Mouse (Mus musculus) kidney, adult 10 weeks (tissue): ENCODE measurements around the gene Naxe. TPM values are rescaled to one million over a fixed set of nuclear protein-coding genes. Genes with fewer than 3 reads are reported as not detected.

Experiments used
- polyA plus RNA-seq: library from polyadenylated mRNA; stranded (reverse); fragments of 350-450 nt; fragmentation: Illumina TruSeq; extraction: RNeasy Lipid Tissue Mini Kit (QIAGEN cat#74804); gene quantifications from one replicate; pipeline ENCODE4 v1.2.3, GENCODE M21; 2014; ENCODE audit warnings: low read depth, low replicate concordance

Gene Naxe
- 26.2 TPM for polyA plus RNA-seq

DNA sequence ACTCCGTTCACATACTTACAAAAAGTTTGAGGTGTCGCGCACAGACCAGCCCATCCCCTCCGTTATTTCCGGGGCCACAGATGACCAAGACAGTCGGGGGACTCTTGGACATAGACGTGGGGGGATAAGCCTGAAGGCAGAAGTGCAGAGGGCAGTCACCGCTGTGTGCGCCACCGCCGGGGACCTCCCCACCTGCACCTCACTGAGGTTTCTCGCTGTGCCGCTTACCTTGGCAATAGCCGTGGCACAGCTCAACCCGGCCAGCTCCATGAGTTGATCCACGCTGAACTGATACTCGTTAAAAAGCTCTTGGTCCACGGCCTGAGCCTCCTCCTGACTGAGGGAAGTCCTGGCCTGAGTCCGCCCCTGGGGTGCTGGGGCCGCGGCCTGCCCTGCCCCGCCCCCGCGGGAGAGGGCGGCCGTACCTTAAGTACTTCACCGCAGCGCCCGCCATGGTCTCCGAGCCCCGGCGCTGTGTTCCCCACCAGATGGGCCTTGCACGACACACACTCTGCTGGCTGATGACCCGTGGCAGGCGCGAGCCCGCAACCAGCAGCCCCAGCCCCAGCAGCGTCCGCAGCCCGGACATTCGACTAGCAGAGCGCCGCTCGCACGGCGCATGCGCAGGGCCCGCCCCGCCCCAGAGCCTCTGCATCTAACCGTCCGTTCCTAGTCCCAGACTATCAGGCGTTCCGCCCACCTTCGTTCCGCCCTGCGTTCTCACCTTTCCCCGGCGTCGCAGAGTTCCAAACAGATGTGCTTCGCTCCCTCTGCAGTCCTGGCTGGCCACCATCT, at the start of gene Naxe:
Gene Naxe (minus strand): TSS at position 594 of the 795 bp plus-strand sequence.

DNA sequence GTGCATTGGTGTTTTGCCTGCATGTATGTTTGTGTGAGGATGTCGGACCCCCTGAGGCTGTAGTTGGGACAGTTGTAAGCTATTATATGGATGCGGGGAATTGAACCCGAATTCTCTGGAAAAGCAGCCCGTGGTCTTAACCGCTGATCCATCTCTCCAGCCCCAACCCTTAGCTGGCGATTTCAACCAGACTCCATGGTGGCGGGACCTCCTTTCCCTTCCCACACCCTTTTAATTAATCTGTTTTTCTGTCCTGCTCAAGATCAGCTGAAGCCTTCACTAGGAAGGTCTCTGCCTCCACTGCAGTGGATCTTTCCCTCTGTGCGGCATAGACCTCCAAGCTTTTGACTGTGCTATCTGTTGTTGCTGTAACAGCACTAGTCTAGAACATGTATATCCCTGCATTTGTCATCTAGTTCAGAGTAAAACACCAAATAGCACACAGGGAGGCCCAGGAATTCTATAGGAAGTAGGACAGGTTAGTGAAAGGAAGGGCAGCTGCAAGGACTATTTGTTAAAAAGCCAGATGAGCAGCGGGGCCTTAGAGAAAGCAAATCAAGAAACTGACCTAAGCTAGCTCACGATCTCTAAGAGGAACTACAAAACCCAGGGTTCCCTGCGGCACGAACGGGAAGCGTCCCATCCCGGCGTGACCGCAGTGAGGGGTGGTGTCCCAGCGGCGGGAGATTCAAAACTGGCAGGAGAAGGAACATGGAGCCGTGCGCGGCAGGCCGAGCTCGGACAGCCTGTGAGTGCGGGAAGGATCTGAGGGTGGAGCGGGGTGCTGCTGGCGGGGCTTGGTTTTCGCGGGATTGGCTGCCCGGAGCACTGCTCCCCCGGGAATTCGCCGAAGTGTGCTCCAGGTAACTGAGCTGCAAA, 23.3 kb upstream of the Naxe start, which contains the start of gene Iqgap3:
Gene Iqgap3 (plus strand): TSS at position 627 of the 879 bp plus-strand sequence.

DNA sequence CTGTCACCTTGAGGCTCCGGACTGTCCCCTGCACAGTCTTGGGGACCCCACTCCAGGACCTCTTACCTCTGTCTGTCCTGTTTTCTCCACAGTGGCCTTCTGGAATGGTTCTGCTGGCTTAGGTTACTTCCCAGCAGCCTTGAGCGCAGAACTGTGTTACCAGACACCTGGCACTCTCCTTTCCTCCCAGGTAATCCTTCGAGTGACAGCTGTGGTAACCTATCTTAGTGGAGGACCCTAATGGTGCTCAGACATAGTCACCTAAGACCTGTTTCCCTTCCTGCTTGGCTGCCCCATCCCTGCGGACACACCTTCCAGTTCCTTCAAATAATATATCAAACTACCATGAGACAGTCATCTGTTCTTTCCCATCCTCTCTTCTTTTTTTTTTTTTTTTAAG, 19.9 kb upstream of the Naxe start, which contains the start of gene Ttc24:
Gene Ttc24 (minus strand): TSS at position 101 of the 400 bp plus-strand sequence.

DNA sequence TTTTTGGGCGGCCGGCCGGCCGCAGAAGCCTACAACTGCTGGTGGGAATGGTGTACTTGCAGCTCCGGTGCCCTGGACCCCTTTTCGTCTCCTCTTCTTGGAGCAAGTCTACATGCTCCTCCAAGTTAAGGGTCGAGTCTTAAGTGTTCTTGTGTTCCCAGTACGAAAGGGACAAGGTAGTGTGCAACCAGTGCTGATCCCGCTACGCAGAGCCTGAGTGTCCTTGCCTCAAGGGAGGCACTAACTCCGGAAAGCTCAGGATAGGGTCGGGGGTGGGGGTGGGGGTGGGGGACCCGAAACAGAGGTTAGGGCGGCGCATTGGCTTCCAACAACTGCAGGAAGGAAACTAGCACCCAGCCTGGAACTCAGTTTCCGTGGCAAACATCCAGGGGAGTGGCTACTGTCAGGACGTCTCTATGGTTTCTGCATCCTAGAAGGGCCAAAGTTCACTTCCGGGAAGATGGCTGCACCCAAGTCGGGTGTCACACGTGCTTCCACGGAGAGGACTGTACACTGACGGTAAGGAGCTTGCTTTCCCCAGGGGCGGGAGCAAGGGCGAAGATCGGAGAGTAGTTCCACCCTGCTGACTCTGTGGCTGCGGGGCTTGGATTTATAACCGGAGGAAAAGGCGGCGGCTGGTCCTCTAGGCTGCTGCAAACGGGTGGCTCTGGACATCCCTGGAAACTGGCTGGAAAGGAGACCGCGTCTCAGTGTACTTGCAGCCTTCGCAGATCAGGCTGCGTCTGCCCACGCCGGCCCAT, 15.5 kb downstream of the Naxe start, which contains the start of gene Gpatch4:
Gene Gpatch4 (plus strand): TSS at position 448 of the 761 bp plus-strand sequence.

DNA sequence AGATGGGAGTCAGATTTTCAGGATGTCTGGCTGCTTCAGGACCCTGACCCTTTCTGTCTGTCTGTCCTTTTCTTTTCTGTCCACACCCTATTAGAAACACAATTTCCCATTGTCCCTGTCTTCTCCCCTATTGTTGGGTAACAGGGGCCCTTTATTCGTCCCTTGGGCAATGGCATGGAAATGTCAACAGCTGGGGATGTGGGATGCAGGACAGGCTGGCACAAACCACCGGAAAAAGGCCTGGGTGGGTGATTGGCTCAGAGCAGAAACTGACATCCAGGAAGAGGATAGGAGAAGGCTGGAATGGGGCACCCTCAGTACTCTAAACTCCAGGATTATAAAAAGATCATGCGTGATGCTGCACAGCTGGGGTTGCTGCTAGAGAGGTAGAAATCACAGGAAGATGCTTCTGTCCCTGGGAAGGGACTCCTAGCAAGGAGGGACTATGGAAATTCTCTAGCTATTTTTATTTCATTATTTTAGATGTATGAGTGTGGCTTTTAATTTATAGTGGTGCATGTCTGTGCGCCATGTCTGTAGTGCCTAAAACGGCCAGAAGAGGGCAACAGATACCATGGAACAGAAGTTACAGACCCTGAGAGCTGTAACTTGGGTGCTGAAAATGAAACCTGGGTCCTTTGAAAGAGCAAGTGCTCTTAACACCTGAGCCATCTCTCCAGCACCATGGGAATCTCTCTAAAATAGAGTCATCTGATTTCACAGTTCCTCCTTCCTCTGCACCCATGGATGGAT, 30.7 kb downstream of the Naxe start, which contains the start of gene Hapln2:
Gene Hapln2 (minus strand): TSS at position 150 of the 753 bp plus-strand sequence.

Other genes with a start within 250 kb of the Naxe start
- gene Pear1, start 234.2 kb downstream of the Naxe start, polyA plus RNA-seq, result 0.89 TPM
- not detected for gene Sh2d2a, start 211.7 kb downstream of the Naxe start, polyA plus RNA-seq
- 3.1 TPM for gene Prcc, start 172.9 kb downstream of the Naxe start, polyA plus RNA-seq
- 129 TPM for gene Hdgf, start 152.2 kb downstream of the Naxe start, polyA plus RNA-seq
- gene Mrpl24, start 139.0 kb downstream of the Naxe start, polyA plus RNA-seq, result 80.9 TPM
- gene Isg20l2, start 128.2 kb downstream of the Naxe start, polyA plus RNA-seq, result 16.4 TPM
- gene Rrnad1, start 127.8 kb downstream of the Naxe start, polyA plus RNA-seq, result 4.0 TPM
- gene Crabp2, start 109.8 kb downstream of the Naxe start, polyA plus RNA-seq, result not detected
- 14.6 TPM for gene Nes, start 87.4 kb downstream of the Naxe start, polyA plus RNA-seq
- not detected for gene Bcan, start 58.3 kb downstream of the Naxe start, polyA plus RNA-seq
- gene Hapln2, start 30.9 kb downstream of the Naxe start, polyA plus RNA-seq, result not detected
- 5.6 TPM for gene Gpatch4, start 15.4 kb downstream of the Naxe start, polyA plus RNA-seq
- not detected for gene Ttc24, start 19.8 kb upstream of the Naxe start, polyA plus RNA-seq
- gene Iqgap3, start 23.5 kb upstream of the Naxe start, polyA plus RNA-seq, result not detected
- gene Mef2d, start 83.9 kb upstream of the Naxe start, polyA plus RNA-seq, result 5.2 TPM
- gene Rhbg, start 196.2 kb upstream of the Naxe start, polyA plus RNA-seq, result 0.40 TPM
- gene Gm38392, start 228.7 kb upstream of the Naxe start, polyA plus RNA-seq, result not detected
- gene Tsacc, start 238.5 kb upstream of the Naxe start, polyA plus RNA-seq, result 4.5 TPM
- gene Cct3, start 238.6 kb upstream of the Naxe start, polyA plus RNA-seq, result 106 TPM